Mouse (Mus musculus) kidney, postnatal 14 days (tissue): Measurements from ENCODE around the gene G3bp2.

ENCODE experiments used
- DNase-seq: peaks from one replicate; pipeline ENCODE4 v3.0.0; 2022; ENCODE audit warnings: mixed read lengths

The G3bp2 gene

DNA sequence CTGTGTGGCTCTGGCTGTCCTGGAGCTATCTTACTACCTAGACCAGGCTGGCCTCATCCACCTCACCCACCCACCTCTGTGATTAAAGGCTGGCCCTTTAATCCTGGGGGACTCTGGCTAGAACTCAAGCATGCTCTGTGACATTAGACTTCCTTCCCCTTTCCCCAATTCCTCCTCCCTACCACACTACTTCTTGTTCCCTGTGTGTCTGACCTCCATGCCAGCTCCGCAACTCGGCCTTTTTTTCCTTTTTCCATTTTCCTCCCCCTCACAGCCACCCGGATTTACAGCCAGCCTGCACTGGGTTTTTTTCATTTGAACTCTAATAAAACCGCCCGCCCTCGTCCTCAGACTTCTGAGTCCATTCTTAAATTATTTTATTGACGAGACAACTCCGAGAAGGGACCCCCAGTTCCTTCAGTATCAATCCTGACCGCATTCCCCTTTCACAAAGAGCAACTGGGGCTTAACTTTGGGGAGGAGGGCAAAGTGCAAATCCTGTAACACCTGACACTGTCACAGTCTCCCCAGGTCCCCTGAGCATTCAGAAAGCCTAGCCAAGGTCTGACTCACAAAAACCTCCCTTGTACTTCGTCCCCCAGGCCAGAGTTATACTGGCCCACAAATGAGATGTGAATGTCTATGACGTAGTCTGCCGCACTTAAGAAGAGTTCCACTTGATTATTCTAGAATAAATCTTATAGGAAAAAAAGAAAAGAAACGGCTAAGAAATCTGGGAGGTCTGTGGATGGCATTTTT, 15.0 kb upstream of the G3bp2 start:
- DNase-seq: peak; percentile 35

DNA sequence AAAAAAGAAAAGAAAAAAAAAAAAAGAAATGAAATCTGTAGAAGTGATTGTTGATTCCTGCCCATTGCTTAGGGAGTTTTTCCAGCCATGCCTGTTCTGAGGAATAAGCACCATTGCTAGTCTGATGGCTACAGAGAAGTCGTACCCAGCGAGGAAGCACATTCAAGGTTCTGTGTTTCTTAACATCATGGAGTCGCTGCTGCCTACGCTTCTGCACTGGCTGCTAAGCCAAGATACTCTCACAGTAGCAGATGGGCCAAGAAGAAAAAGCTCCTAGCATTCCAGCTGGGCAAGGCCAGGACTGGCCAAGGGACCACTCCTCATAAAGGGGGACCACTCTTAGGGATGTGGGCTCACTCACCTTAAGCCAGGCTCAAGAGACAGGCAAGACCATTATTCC, 14.3 kb upstream of the G3bp2 start:
- no peak for DNase-seq

DNA sequence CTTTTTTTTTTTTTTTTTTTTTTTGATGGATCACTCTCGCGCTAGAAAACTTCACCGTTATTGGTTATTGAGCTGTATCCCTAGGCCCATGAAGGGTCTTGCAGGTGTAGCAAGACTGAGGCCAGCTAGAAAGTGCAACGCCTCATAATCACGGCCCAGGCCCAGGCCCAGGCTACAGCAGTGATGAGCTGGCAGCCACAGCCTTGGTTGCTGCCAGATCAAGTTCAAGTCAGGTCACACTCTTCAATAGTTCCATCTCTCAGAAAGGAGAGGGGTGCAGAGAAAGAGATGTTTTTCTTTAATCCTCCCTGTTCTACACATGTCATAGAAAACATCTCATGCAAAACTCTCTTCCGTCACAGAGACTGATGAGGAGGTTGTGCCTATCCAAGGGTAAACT, 13.3 kb upstream of the G3bp2 start:
- DNase-seq: no peak

DNA sequence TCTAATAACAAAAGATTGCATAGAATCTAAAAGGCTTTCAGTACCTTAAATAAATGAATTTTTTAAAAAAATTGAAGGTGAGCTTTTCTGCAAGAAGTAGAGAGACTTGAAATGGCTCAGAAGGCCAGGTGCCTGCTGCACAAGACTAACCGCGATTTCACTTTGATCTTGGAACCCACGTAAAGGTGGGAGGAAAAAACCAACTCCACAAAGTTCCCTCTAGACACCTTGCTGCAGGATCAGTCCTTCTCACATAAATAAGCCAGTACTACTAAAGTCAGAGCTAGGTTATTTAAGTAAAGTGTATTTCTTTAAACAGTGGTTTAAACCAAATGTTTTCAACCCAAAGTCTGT, 10.5 kb upstream of the G3bp2 start:
- DNase-seq: no peak

DNA sequence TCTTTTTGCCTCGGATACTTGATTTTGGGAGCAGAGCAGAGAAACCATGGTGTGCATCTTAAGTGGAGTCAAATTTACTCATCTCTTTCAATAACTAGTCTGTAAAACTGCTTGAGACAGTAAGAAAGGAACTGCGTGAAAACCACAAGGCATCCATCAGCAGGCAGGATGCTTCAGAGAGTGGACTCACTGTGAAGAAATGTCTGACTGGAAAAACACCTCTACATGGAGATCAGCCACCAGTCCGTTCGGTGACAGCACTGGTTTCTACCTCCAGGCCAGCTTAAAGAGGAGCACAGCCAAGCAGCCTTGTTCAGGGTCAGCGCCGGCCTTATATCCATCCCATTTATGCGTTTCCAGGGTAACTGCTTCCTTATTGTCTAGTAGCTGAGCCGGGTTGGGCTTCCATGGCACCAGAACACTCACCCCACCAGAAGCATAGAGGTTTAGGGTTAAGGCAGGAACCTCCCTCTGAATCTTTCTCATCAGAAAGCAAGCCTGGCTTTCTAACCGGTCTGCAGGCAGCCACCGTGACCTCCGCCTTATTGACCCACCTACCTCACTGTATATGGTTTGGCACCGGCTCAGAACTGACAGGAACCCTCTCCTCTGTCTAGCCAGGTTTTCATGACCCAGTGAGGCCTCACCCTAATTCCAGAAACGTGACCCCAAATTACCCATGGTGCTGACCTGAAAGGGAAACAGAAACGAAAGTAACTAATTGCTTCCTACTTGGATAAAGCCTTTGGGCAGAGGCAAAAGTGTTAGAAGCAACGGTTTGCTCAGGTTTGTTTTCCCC, 9.9 kb upstream of the G3bp2 start:
- DNase-seq: no peak

DNA sequence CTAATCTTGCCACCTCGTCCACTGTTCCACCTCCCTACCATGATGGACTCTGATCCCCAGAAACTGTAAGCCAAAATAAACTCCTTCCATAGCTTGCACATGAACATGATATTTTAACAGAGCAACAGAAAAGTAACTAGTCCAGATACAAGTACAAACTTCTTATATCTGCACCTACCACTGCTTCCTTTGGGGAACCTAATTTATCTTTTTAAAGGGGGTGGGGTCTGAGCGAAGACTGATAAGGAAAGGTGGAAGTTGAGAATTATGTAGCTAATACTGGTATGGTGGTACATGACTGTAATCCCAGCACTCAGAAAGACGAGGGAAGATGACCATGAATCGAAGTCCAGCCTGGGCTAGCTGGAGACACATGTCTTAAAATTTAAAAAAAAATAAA, 4.0 kb upstream of the G3bp2 start:
- no peak for DNase-seq

DNA sequence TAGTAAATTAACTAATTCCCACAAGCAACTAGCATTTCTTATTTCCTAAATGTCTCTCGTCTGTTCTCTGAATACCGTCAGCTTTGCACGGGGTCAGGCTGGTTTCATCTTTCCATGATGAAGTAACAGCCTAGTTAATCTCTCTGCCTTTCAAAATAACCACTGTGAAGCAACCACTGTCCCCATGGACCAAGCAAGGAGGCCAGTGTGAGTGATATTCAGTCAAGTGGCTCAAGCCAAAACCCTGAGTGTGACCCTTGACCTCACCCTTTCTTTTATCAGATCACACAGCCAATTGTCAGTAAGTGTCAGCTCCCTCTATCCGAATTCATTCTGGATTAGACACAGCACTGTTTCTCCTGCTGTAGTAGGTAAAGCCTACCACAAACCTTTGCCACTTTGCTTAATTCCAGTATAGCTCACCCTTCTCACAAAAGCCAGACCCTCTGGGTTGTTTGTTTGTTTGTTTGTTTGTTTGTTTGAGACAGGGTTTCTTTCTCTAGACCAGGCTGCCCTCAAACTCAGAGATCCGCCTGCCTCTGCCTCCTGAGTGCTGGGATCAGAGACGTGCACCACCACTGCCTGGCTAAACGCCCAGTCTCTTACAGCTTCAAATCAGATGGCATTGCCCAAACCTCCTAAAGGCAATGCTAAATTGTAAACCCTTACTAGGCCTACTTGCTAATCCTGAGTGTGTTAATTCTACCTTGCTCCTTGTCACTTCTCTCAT, 2.5 kb upstream of the G3bp2 start:
- DNase-seq: no peak

DNA sequence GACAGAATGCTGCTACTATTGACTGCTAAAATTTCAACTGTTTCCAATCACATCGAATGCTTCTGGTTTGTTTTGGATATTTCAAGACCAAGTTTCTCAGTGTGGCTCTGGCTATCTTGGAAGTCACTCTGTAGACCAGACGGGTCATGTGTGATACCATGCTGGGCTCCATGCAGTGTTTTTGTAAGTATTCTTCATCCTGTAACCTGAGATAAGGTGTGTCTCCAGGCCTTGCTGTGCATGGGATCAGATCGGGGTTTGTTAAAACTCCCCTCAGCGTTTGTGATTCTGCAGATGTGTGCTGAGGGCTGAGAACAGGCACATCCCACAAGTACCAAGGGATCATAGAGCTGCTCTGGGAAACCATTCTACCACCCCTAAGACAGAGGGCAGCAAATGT, 1.7 kb upstream of the G3bp2 start:
- no peak for DNase-seq

DNA sequence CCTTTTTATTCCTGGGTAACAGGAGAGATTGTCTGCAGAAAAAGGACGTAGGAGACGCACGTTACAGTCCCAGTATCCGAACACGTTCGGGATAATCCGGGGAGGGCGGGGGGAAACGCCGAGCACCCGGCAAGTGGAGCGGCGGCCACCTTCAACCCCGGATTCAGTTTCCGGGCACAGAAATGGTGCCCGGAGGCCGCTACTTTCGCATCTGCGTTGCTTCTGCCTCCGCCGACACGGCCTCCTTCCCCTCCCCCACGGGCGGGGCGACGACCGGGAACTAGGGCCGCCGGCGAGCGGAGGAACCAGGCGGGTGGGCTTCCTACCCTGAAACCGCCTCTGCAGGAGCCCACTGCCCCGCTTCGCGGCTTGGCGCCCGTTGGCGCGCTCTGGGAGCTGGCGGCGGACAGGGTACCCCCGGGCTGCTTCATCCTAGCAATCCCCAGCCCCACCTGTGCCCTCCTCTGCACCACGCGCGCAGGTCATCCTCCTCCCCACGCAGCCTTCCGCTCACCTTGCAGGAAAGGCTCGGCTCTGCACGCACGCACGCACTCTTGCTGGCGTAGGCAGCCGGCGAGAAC, 608 bp downstream of the G3bp2 start:
- peak; percentile 73 for DNase-seq

DNA sequence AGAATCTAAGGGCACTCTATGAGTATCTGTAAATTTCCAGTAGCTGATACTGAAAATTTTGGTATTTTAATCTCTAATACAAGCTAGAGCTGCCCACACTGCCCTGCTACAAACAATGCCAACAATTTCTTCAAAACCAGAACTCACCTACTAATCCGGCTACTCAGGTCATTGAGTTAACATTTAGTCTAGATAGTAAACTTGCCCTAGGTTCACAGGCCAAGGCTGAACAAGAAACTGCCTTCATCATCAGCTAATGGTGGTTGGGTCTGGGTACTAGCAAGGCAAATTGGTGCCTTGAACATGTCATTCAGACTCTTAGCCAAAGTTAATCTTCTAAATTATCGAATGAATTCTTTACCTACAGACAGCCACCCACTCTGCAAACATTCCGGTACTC, 2.2 kb downstream of the G3bp2 start:
- no peak for DNase-seq

DNA sequence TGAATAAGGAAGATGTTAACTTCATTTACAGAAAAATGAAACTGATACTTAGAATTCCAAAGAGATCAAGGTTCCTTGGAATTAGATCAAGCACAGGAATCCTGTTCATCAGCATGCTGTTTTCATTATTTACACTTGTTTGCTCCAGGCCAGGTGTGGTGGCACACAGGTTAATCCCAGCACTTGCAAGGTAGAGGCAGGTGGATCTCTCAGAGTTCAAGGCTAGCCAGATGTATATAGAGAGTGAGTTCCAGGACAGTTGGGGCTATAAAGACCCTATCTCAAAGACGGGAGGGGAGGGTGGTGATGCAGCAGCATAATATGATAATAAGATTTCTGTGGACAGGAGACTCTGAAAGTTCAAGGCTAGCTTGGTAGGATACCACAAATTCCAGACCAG, 3.1 kb downstream of the G3bp2 start:
- DNase-seq: no peak

DNA sequence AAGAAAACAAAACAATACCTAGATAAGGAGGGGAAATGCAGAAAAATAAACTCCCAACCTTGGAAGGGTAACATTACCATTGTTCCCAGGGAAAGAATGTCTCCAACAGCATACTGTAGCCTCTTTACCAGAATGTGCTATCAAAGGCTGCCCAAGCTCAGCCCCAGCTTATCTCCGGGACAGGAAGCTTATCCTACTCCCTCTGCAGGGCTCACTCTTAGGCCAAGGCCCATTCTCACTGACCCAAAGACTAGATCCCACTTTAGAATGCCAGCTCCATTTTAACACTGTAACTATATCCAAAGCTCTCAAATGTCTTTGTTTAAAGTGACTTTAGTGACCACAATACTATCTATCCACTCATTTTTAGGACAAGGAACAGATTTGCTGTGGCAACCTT, 4.2 kb downstream of the G3bp2 start:
- no peak for DNase-seq

DNA sequence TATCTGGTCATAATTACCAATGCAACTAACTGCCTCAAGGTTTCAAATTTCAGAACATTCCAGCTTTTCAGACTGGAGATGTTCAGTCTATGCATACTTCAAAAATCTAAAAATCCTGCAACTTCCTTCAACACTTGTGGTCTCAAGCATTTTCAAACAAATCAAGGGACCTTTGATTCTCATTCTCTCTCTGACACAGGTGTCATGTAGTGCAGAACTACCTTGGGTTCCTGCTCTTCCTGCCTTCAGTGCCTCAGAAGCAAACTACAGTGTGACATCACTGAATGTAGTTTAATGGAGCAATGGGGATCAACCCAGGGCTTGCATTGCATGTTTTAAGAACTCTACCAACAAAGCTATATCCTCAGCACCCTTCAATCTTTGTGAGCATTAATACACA, 4.8 kb downstream of the G3bp2 start:
- no peak for DNase-seq

DNA sequence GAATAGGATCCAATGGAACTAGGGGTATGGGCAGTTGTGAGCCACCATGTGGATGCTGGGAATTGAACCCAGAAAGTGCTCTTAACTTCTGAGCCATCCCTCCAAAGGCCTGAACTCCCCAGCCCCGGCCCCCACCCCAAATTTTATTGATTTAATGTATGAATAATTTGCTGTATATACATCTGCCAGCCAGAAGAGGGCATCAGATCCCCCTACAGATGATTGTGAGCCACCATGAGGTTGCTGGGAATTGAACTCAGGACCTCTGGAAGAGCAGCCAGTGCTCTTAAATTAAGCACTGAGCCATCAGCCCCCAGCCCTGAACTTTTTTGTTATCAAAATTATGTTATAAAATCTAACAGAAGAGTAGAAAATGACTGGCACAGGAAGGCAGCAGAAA, 7.2 kb downstream of the G3bp2 start:
- no peak for DNase-seq

DNA sequence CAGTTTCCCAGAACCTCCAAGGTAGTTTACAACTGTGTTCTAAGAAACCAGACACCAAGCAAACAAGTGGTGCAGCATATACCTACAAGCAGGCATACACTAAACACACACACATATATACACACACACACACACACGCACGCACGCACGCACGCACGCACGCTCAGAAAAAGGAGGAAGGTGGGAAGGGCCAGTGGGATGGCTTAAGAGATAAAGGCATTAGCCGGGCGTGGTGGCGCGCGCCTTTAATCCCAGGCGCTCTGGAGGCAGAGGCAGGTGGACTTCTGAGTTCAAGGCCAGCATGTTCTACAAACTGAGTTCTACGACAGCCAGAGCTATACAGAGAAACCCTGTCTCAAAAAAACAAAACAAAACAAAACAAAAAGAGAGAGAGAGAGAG, 9.5 kb downstream of the G3bp2 start:
- no peak for DNase-seq

DNA sequence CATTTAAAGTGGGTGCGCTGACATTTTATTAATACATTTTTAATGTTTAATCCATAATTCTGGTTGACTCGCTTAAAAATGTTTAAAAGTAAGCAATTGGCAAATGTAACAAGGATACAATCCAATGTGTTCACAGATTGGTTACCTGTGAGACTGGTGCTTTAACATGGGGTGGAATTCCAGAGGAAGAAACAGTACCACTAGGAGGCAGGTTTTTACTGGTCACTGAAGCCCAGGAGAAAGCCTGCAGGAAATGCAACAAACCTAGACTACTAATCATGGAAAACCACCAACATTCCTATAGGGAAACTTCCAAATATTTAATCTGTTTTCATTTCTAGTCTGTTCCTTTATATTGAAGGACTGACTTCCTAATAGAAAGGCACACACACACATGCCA, 20.3 kb downstream of the G3bp2 start:
- no peak for DNase-seq

DNA sequence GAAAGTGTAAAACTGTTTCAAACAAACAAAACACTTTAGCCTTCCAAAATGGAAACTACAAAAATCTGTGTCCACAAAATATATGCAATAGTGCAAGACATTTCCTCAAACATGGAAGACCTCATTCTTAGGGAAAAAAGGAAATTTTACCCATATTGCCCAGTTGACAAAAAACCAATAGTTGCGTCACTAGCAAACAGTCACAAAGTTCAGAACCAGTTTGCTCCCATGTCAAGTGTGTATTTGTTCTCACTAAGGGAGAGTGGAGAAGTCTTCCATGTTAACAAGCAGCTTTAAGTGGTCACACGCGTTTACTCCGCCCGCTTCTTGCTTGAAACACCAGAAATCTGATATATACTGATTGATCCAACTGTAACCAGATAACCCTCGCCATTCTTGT, 30.7 kb downstream of the G3bp2 start:
- no peak for DNase-seq

DNA sequence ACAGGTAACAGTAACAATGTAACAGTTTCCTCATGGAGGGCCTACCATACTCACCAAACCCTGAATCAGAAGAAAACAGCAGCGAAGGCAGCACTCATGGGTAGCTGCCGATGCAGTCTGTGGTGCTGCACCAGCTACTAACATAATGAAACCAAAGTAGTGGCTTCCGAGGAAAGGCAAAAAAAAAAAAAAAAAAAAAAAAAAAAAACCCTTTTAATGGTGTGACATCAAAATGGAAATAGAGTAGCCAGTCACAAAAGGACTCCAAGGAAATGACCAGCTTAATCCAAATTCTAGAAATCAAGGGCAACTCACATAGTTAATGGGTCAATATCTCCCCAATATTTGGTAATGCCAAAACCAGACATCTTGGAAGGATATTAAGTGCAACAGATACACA, 33.1 kb downstream of the G3bp2 start:
- no peak for DNase-seq

DNA sequence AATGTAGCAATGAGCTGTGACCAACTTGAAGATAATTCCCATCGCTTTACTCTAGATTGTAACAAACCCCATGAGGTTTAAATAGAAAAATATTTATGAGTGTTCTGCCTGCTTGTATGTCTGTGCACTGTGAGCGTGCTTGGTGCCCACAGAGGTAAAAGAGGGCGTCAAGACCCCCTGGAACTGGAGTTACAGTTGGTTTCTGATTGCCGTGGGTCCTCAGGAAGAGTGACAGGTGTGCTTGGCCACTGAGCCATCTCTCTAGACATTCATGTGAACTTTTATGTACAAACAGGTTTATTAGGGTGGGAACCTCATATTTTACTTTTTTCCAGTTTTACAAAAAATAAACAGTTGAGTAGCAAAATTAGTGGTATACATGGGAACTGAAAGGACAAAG, 39.7 kb downstream of the G3bp2 start, which contains the start of gene Cdkl2:
Cdkl2 (minus strand) TSS at position 101 of the 400 bp plus-strand sequence.
- DNase-seq: no peak

DNA sequence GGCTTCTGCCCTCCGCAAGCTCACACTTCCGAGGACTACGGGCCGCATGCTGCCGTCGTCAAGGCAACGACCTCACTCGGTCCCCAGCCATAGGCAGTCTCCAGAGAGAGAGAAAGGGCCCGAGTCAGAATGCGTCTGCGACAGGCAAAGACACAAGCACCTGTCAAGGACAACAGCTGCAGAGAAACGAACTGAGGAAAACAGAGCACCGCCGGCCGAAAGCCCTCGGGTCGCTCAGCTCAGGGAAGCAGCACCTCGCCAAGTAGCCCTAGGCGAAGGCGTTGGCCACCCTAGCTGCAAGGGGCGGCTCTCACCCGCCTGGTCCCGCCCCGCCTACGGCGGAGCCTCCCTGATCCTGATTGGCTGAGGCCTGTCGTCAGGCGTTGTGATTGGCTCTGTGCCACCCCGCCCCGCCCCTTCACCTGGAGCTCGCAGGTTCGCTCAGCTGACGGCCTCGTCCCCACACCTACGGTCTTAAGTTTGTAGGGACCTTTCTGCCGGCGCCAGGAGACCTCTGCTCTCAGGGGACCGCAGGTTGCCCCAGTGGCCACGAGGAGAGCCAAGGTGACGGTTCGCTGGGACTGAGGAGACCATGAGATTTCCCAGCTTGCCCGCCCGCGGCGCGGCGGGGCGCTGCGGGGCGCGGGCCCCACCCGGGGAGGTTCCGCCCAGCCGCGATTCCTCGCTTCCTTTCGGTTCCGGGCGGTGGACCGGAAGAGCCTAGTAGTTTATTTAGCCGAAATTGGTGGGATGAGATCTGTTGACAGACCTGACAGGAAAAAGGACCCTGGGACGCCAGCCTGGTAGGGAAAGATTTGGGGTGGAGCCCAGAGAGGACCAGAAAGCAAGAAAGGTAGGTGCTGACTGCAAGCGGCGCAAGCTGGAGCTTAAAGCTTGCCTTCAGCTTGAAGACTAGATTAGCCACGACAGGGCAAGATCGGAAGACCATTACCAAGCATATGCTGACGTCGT, 40.9 kb downstream of the G3bp2 start:
- DNase-seq: peak; percentile 96

DNA sequence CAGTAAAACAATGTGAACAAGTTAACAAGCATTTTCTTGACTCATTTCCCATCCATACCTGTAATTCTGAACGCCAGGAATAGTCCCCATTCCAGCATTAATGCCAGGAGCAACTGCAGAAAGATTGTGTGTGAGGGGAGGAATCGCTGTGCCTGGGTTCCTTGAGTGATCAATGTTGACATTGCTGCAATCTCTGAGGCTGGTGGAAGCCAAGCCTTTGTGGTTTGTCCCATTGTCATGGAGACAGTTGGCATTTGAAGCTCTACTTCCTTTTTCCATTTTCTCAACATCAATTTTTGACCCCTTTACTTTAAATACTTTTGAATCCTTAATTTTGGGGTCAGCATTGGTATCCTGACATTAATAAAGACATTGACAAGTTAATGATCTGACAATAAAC, 63.6 kb downstream of the G3bp2 start:
- DNase-seq: no peak

DNA sequence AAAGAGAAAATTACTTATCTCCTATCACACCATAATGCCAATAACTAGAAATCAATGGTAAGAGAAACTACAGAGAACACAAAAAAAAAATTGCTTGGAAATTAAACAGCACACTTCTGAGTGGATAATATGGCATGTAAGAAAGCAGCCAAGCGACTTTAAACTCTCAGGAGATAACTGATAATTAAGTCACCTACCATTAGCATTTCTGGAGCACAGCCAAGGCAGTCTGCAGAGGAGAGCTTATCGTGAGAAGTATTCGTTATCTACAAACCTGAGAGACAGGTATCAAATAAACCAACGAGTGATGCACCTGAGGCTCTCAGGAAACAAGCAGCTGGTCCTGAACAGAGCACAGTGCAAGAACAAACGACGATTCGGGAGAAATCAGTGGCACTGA, 71.8 kb downstream of the G3bp2 start:
- no peak for DNase-seq
